Mouse (Mus musculus): ENCODE measurements around the gene Tchhl1.

GRCm38 (mm10) chr3:93480053-93480452 is 11.5 kb downstream of the Tchhl1 start:
- no peak for TF ChIP-seq POLR2A (IDR thresholded peaks at IDR 0.05; ENCODE audit: borderline replicate concordance, extremely low read depth, insufficient read depth, insufficient read length, poor library complexity, severe bottlenecking)
- no peak for TF ChIP-seq CTCF (IDR thresholded peaks at IDR 0.05; ENCODE audit: borderline replicate concordance, extremely low read depth, insufficient read depth, insufficient read length)
